Mouse (Mus musculus): ENCODE results near the gene Pxn. TPM values are rescaled to one million over a fixed set of nuclear protein-coding genes. Genes with fewer than 3 reads are reported as not detected.

Pxn gene
- polyA plus RNA-seq, 1 experiment: 25.7 TPM

DNA sequence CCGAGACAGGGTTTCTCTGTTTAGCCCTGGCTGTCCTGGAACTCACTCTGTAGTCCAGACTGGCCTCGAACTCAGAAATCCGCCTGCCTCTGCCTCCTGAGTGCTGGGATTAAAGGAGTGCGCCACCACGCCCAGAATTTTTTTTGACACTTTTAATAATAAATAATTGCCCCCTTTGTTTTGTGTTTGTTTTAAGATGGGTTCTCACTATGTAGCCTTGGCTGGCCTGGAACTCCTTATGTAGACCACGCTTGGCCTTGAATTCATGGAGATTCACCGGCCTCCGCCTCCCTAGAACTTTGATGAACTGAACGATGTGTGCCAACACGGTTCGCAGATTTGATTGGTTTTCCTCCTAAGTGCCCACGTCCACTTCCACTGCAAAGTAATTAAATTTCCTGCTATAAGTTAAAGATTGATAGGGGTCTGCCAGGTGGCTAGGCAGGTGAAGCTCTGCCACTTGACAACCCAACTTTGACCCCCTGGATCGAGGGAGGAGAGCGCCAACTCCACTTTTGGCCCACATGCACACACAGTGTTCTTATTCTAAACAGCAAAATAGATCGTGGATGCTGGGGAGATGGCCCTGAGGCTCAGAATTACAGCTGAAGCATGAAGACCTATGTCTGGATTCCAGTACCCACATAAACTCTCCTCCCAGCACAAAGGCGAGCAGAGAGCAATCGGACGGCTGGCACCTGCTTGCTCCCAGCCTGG is 20.8 kb upstream of the Pxn start:
- Histone ChIP-seq H3K4me3 (ENCODE audit: insufficient read depth, low read length) (no peak overlapping the region), H3K4me1 (ENCODE audit: control insufficient read depth, insufficient read depth, low read length) (no peaks in the 10 kb centered on the region), H3K27ac (ENCODE audit: insufficient read depth, low read length) (no peak overlapping the region)
- TF ChIP-seq CTCF (IDR thresholded peaks at IDR 0.05; ENCODE audit: borderline replicate concordance, insufficient read depth, low read length) (no peak), POLR2A (IDR thresholded peaks at IDR 0.05; ENCODE audit: low read depth, low read length) (no peak)

DNA sequence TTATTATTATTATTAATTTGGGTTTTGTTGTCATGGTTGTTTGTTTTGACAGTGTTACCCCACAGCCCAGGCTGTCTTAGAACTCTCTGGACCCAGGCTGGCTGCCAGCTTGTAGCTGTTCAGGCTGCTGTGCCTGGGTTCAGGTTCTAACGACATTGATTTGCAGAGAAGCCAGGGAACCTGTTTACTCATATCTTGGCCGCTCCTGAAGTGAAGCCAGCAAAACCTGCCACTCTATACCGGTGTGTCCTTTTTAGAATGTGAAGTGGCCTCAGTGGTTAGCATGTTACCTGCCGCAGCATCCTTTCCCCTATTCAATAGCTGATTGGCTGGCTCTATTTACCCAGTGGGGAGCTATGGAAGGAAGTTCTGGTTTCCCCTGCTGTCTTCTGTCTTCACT is 19.8 kb upstream of the Pxn start:
- no peaks in the 10 kb centered on the region for H3K4me1 ChIP-seq (ENCODE audit: control insufficient read depth, insufficient read depth, low read length)
- H3K4me3 ChIP-seq (ENCODE audit: insufficient read depth, low read length): no peak overlapping the region
- TF ChIP-seq POLR2A (IDR thresholded peaks at IDR 0.05; ENCODE audit: low read depth, low read length) (no peak), CTCF (IDR thresholded peaks at IDR 0.05; ENCODE audit: borderline replicate concordance, insufficient read depth, low read length) (no peak)
- no peak overlapping the region for H3K27ac ChIP-seq (ENCODE audit: insufficient read depth, low read length)

DNA sequence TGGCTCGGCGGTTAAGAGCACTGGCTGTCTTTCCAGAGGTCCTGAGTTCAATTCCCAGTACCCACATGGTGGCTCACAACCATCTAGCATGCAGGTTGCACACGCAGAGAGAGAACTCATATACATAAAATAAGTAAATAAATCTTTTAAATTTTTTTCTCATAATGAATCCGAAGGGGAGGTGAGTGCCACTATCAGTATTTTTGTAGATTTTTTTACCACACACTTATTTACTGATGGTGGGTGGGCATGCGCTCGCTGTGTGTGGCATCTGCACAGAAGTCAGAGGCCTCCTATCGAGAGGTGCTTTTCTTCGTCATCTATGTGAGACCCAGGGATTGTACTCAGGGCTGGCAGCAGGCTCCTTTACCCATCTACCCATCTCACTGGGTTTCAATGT is 19.1 kb upstream of the Pxn start:
- TF ChIP-seq POLR2A (IDR thresholded peaks at IDR 0.05; ENCODE audit: low read depth, low read length): no peak
- no peak for TF ChIP-seq CTCF (IDR thresholded peaks at IDR 0.05; ENCODE audit: borderline replicate concordance, insufficient read depth, low read length)
- no peak overlapping the region for H3K27ac ChIP-seq (ENCODE audit: insufficient read depth, low read length)
- H3K4me1 ChIP-seq (ENCODE audit: control insufficient read depth, insufficient read depth, low read length): 0 out of 2 replicates have a peak, but pooled peaks cover 4% of the 10 kb centered on the region
- H3K4me3 ChIP-seq (ENCODE audit: insufficient read depth, low read length): no peak overlapping the region

DNA sequence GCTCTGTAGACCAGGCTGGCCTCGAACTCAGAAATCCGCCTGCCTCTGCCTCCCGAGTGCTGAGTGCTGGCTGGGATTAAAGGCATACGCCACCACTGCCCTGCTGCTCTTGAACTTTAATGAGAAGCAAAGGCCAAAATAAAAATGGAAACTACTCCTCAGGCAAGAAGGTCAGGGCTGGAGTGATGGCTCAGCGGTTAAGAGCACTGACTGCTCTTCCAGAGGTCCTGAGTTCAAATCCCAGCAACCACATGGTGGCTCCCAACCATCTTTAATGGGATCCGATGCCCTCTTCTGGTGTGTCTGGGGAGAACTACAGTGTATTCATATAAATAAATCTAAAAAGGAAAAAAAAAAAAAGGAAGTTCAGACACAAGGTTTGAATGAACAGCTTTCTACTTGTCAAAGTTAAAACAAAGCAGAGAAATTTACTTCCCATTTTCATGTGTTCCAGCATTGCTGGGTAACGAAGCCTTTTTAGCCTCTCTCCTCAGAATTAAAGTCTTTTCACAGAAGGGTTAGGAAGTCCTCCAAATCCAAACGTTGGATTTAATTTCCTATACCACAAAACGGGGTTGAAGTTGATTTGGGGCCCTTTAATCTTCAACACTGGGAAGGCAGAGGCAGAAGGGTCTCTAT is 18.4 kb upstream of the Pxn start:
- TF ChIP-seq CTCF (IDR thresholded peaks at IDR 0.05; ENCODE audit: borderline replicate concordance, insufficient read depth, low read length): no peak
- TF ChIP-seq POLR2A (IDR thresholded peaks at IDR 0.05; ENCODE audit: low read depth, low read length): no peak
- Histone ChIP-seq H3K4me3 (ENCODE audit: insufficient read depth, low read length) (no peak overlapping the region), H3K4me1 (ENCODE audit: control insufficient read depth, insufficient read depth, low read length) (0 out of 2 replicates have a peak, but pooled peaks cover 6% of the 10 kb centered on the region), H3K27ac (ENCODE audit: insufficient read depth, low read length) (no peak overlapping the region)

DNA sequence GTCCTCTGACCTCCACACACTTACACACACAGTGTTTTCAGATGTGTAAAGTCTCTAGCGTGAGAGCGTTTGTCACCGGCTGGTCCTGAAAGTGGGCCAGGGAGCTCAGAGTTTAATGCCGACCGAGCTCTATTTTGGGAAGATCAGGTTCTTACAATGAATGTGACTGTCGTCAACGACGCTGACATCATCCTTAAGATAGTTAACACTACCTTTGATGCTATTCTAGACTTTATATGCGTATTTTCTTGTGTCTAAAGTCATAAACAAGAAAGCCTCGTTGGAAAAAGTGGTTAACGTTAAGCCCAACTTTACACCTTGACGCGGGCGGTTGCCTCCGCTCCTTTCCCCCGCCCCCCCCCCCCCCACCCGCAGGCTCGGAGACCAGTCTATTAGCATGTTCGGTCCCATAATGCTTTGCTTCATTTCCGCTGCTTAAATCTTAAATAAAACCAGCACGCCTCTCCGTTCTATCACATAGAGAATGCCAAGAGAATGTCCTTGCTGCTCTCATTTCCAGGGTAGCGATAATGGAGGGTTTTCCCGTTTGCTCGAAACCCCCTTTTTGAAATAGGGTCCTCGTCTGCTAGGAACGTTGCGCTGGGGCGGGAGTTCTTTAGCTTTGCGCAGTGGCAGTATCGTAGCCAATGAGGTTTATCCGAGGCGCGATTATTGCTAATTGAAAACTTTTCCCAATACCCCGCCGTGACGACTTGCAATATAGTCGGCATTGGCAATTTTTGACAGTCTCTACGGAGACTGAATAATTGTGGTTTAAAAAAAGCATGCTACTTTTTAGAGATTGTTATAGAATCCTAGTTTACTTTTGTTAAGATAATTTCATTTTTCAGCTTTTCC is 17.4 kb upstream of the Pxn start:
- peak overlapping the region; percentile 10; the same call in 1 of the 2 replicates for H3K4me3 ChIP-seq (ENCODE audit: insufficient read depth, low read length)
- H3K27ac ChIP-seq (ENCODE audit: insufficient read depth, low read length): peak overlapping the region; percentile 98
- TF ChIP-seq CTCF (IDR thresholded peaks at IDR 0.05; ENCODE audit: borderline replicate concordance, insufficient read depth, low read length): no peak
- TF ChIP-seq POLR2A (IDR thresholded peaks at IDR 0.05; ENCODE audit: low read depth, low read length): peak; percentile 96
- peaks cover 10% of the 10 kb centered on the region; the same call in 1 of the 2 replicates for H3K4me1 ChIP-seq (ENCODE audit: control insufficient read depth, insufficient read depth, low read length)

DNA sequence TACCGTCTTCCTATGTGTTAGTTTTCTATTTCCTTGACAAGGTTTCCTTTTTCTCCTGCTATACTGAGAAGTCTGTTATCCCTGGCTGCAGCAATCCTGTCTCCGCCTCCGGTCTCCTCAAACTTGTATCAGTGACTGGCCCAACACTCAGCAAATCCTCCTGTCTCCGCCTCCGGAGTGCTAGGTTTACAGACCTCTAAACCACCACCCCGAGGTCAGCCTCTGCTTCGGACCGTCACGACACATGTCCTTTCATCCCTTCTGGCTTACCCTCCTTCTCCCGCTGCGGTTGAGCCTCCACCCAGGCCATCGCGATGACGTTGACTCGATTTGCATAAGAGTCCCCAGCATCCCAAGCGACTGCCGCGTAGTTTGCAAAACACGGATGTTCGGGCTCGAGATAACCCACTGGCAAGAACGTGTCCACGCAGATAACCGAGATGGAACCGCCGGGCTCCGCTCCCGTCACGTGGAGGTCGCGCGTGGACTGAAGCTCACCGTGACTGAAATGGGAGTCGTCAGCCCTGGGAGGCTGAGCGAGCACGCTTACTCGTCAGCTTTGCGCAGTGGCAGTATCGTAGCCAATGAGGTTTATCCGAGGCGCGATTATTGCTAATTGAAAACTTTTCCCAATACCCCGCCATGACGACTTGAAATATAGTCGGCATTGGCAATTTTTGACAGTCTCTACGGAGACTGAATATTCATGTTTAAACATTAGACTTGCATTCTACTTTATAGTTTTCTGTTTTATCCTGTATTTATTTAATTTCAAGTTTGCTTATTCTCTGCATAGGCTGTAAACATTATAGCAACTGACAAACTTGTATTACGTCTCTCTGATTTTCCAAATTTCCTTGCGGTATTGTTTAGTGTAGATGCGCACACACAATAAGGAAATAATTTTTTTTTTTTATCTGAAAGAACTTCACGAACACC is 16.5 kb upstream of the Pxn start:
- Histone ChIP-seq H3K27ac (ENCODE audit: insufficient read depth, low read length) (peak overlapping the region; percentile 93), H3K4me3 (ENCODE audit: insufficient read depth, low read length) (no peak overlapping the region), H3K4me1 (ENCODE audit: control insufficient read depth, insufficient read depth, low read length) (peaks cover 16% of the 10 kb centered on the region)
- TF ChIP-seq POLR2A (IDR thresholded peaks at IDR 0.05; ENCODE audit: low read depth, low read length) (peak; percentile 90), CTCF (IDR thresholded peaks at IDR 0.05; ENCODE audit: borderline replicate concordance, insufficient read depth, low read length) (no peak)

DNA sequence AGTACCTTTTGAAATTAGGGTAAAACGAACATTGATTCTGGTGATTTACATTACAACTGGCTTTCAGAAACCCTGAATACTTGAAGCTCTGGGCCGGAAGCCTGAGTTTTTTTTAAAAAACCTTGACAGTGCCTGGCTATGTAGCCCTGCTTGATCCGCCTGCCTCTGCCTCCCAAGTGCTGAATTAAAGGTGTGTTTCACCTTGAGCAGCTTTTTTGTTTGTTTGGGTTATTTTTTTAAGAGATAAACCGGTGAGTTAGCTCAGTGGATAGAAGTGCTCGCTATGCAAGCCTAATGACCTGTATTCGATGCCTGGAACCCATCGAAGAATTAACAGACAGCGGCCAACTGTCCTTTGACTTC is 15.9 kb upstream of the Pxn start:
- Histone ChIP-seq H3K4me3 (ENCODE audit: insufficient read depth, low read length) (no peak overlapping the region), H3K4me1 (ENCODE audit: control insufficient read depth, insufficient read depth, low read length) (peaks cover 16% of the 10 kb centered on the region), H3K27ac (ENCODE audit: insufficient read depth, low read length) (no peak overlapping the region)
- peak; percentile 63; the same call in 1 of the 2 replicates for TF ChIP-seq POLR2A (IDR thresholded peaks at IDR 0.05; ENCODE audit: low read depth, low read length)
- TF ChIP-seq CTCF (IDR thresholded peaks at IDR 0.05; ENCODE audit: borderline replicate concordance, insufficient read depth, low read length): no peak

DNA sequence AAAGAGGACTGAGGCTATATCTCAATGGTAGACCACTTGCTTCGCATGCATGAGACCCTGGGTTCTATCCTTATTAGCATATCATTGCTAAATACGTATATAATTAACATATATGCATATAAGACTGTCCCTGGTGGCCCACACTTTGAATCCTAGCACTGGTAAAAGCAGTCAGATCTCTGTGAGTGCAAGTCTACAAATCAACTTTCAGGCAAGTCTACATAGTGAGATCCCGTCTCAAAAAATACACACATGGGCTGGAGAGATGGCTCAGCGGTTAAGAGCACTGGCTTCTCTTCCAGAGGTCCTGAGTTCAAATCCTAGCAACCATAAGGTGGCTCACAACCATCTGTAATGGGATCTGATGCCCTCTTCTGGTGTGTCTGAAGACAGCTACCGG is 15.4 kb upstream of the Pxn start:
- no peak overlapping the region for H3K4me3 ChIP-seq (ENCODE audit: insufficient read depth, low read length)
- H3K27ac ChIP-seq (ENCODE audit: insufficient read depth, low read length): peak overlapping the region; percentile 35; the same call in 1 of the 2 replicates
- TF ChIP-seq CTCF (IDR thresholded peaks at IDR 0.05; ENCODE audit: borderline replicate concordance, insufficient read depth, low read length) (no peak), POLR2A (IDR thresholded peaks at IDR 0.05; ENCODE audit: low read depth, low read length) (no peak; the same call in 1 of the 2 replicates)
- H3K4me1 ChIP-seq (ENCODE audit: control insufficient read depth, insufficient read depth, low read length): peaks cover 16% of the 10 kb centered on the region

All from embryonic fibroblast, embryonic 13.5 days (primary cell).